Mouse (Mus musculus) gastrocnemius, postnatal 25 days (tissue): ENCODE data around the gene Pafah1b1. TPM values are rescaled to one million over a fixed set of nuclear protein-coding genes. Genes with fewer than 3 reads are reported as not detected.

Experiments used
- DNase-seq: peaks from one replicate; pipeline ENCODE4 v3.0.0; 2022
- total RNA-seq, 2 experiments: library from RNA; stranded (reverse); gene quantifications; 1 replicate in 1 of 2; 2 replicates in 1 of 2; pipeline ENCODE4 v1.2.3; 2021

The Pafah1b1 gene
- total RNA-seq, 2 experiments from 2014 or later, result 96.4 to 101 TPM

DNA sequence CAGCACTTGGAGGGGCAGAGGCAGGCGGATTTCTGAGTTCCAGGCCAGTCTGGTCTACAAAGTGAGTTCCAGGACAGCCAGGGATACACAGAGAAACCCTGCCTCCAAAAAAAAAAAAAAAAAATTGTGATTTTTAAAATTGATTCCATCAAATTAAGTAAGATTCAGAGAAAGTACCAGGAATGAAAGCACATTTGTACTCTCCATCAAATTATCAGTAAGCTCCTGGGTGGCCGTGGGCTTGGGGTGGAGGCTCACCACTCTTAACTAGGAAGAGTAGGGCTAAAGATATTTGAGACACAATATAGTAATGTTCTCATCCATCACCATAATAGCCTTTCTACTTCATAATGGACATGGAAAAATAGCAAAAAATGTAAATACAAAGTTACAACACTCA lies 3.3 kb downstream of the Pafah1b1 start:
- DNase-seq, result no peak

DNA sequence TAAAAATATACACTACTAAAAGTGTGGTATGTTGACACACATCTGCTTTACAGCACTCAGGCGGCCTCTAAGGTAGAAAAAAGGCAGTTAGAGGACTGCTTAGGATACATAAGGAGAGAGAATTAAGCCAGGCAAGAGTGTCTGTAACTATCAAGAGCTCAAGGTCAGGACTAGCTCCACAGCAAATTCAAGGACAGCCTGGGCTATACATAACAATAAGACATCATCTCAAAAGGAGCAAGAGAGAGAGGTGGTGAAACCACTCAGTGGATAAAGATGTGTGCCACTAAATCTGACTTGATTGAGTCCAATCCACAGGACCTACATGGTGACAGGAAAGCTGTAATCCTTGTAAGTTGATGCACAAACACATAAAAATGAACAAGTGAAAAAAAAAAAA lies 3.8 kb downstream of the Pafah1b1 start:
- DNase-seq, result no peak

DNA sequence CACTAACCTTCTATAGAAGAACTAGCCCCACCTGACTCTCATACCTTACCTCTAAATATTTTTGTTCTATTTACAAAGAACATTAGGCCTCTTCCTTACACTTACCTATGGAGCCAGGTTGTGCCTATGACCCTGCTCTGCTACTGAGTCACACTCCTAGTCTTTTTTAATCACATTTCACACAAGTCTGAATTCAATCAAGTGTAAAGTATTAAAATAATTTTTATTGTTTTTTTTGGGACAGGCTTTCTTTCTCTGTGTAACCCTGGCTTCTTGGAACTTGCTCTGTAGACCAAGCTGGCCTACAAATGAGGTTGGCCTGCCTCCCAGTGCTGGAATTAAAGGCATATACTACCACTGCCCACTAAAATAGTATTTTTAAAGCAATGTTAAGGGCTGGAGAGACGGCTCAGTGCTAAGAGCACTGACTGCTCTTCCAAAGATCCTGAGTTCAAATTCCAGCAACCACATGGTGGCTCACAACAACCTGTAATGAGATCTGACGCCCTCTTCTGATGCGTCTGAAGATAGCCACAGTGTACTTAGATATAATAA lies 8.4 kb downstream of the Pafah1b1 start:
- no peak for DNase-seq

DNA sequence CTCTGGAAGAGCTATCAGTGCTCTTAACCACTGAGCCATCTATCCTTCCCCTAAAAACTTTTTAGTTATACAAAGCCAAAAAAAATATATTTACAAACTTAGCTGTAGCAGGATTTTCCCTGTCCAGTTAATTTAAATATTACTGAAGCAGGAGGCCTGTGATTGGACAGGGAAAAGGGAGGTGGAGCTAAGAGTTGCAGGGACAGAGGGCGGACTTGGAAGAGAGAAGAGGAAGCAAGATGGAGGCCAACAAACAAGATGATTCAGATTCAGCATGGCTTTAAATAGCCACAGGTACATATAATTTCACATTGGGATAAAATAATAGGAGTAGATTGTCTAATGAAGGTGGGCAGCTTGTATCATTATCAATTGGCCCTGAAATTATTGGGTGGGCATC lies 13.8 kb downstream of the Pafah1b1 start:
- no peak for DNase-seq

DNA sequence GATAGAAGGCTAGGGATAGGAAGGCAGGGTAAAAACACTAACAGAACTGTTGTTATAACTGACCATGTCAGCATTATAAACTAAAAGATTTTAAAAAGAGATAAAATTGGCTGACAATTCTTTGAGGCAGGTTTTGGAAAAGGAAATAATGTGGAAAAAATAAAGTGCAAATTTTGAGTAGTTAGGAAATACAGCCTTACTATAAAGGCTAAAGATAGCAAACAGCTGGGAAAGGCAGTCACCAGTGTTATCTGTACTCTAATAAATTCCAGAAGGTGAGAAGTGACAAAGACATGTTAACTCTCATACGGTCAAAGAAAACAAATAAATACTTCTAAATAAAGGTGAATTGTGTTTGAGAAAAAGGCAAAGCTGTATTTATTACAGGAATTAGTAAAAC lies 15.7 kb downstream of the Pafah1b1 start:
- no peak for DNase-seq

DNA sequence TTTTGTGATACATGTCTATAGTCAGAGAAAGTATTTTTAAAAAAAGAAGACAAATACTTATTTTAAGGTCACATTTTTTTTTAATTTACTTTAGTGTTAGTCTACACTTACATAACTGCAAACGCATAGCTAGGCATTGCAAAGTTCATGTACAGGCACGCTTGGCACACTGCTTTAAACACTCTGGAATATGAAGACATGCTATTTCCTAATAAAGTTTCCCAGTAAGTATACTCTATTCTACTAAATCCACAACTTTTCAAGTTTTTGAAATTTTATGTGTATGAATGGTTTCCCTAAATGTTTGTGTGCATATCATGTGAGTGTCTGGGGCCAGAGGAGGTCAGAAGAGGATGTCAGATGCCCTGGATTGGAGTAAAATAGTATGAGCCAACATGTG lies 20.4 kb downstream of the Pafah1b1 start:
- DNase-seq, result no peak

DNA sequence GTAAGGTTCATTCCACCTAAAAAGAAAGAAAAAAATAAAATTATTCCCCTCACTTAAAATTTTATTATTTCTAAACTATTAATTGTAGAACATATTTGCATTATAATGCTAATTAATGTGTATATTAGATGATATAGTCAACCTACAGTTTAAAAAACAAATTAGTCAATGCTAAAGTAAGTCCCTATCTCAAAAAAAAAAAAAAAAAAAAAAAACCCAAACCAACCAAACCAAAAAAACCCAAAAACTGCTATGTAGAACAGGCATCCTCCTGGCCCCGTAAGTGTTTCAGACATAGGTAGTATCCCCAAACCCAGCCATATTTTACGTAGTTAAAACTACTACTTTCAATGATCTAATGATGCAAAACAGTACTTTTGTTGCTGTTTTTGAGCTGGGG lies 25.0 kb downstream of the Pafah1b1 start:
- no peak for DNase-seq

DNA sequence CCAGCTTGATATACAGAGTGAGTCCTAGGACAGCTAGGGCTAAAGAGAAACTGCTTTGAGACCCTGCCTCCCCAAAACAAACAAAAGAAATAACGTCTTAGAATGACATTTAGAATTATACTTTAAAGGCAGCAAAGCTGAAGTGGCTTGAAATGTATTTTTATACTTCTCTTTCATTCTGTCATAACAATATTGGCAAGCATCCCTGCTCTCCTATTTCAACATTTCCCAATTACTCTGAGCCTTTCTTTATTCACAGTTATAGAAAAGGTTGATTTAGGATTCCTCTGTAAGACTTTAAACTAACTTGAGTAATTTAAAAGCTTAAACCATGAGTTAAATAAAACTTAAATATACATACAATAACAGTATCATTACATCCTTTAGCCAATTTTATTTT lies 32.3 kb downstream of the Pafah1b1 start:
- no peak for DNase-seq

DNA sequence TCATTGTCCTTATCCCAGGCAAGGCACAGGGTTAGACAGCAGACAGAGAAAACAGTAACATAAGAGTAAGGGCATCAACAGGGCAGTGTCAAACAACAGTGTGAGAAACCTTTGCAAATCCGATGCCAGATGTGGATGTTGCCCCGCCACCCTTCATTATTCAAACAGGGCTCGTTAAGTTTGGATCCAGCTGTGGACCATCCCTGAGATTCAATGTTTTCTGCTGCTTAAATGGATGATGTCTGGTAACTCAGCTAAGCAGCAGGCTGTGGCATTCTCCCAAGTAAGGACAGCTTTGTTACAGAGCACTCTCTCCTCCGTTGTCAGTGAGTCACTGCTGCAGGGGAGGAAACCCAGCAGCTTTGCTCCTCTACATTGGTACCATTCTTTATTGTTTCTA lies 49.3 kb downstream of the Pafah1b1 start:
- no peak for DNase-seq

DNA sequence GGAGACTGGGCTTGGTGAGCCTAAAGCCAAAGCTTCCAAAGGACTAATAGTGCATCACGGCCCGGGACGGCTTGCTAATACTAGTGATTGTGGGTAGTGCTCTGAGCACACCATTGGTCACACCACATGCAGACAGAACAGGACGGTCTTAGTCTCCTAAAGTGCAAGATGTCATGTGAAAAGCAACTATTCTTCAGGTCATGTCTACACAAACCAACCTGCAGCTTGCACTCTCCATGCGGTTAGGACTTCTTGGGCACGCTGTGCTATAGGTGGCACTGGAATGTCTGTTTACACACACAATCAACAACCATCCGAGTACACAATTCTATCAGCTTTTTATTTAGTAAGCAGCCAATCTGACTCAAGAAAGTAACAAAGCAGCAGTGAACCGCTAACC lies 49.8 kb downstream of the Pafah1b1 start:
- no peak for DNase-seq

DNA sequence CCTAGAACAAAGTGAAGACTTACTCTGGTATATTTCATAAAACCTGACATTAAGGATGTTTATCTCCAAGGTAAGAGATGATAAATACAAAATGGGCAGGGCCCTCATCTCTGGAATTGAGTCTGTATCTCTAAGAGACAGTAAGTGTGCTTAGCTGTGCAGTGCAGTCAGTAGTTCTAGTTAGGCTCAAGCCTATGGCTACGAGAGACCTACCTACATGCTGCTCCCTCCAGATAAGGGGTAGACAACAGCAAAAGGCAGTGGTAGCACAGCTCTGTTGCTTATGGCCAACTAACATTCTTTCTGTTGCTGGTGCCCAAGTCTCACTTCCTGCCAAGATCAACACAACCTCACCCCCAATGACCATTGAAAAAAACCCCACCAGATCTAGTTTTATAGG lies 50.9 kb downstream of the Pafah1b1 start:
- DNase-seq, result no peak

DNA sequence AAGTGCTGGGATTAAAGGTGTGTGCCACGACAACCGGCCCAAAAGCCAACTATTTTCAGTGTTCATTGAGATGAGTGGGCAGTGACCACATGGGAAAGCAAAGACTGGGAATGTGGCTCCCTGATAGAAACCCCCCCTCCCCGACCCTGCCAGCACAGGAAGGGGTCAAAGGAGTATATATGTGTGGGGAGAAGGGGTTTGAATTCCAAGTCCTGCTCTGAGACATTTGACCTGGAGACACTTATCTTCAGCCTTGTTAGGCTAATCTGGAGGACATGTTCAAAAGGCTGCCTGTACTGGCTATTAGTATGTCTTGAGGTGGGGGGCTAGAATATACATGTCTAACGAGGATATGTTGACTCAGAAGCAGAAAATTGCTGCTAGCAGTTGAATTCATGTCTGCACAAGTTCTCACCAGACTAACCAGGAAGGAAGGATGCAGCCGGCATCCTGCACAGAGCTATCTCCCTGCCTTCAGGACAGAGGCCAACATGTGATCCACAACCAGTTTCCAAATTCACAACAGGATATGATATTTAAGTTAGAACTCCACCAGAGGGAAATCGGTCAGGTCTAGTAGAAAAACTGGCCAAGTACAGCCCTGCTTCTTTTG lies 51.5 kb downstream of the Pafah1b1 start:
- no peak for DNase-seq

DNA sequence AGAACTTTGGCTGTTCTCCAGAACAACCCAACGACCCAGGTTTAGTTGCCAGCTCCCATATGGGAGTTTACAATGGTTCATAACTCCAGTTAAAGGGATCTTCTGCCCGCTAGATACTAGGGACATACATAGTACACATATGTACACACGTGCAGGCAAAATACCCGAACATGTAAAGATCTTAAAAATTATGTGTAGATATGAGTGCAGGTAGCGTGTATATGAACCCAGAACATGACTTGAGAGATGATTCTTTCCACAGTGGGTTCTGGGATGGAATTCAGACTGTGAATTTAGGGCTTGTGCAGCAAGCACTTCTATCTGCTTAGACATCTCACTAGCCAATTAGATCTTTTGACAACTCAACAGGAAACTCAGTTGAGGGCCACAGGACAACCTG lies 52.6 kb downstream of the Pafah1b1 start:
- DNase-seq, result no peak

DNA sequence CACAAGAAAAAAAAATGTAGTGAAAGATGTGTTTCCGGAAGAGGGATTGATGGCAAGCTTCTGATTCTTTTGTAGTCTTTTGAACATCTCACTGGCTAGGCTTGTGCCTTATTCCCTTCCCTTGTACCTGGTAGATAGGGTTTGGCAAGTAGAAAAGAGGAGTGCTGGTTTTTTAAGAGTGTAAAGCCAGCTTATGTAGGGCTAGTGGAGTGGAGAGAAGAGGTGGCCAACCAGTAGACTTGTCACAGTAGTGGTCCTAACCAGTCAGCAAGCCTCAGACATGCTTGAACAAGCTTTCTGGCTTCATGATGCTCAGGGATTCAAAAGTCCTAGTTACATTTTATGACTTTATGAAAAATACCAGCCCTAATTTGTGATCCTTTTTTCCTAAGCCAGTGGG lies 53.5 kb downstream of the Pafah1b1 start:
- DNase-seq, result no peak

DNA sequence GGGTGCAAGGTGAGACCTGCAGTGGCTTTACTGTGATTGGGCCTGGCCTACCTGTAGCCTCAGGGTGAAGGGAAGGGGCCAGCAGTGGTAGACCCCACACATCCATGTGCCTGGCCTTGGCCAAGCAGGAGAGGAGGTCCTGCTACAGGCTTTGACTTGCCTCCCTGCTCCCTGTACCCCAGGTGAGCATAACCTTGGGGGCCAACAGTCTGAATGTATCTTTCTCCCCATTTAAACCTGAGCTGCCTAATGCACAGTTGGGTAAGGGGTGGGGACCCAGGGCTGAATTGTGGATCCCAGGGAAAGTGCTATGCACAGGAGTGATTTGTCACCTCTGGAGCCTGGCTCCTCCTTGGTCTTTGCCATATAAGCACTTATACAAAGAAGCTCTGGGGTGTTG lies 54.3 kb downstream of the Pafah1b1 start:
- DNase-seq, result no peak

DNA sequence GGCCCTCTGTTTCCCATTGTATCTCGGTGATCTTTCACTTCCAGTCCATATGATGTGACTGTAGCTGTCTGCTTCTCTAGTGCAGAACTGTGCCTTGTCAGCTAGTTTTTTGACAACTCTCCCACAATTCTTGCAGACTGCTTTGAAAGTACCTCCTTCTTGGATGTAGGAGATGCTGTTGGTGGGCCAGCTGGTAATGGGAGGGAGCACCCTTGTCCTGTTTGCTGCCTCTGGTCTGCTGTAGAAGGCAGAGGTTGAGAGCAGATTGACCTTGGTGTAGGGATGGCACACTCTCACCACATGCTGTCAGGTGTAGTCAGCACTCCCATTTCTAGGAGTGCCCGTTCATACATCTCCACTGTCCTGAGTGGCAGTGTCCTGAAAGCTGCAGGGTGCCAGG lies 55.5 kb downstream of the Pafah1b1 start:
- DNase-seq, result no peak

DNA sequence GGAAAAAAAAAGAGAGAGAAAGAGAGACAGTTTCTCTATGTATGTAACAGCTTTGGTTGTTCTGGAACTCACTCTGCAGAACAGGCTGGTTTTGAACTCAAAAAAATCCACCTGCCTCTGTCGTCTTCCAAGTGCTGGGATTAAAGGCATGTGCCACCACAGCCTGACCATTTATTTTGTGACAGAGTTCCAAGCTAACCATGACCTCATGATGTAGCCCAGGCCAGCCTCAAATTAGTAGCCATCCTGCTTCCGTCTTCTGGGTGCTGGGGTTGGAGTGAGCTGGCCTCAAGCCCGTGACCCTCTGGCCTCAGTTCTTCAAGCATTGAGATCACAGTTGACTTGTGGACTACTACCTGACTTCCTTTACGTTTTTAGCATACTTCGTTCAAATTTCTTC lies 56.0 kb downstream of the Pafah1b1 start:
- DNase-seq, result no peak

DNA sequence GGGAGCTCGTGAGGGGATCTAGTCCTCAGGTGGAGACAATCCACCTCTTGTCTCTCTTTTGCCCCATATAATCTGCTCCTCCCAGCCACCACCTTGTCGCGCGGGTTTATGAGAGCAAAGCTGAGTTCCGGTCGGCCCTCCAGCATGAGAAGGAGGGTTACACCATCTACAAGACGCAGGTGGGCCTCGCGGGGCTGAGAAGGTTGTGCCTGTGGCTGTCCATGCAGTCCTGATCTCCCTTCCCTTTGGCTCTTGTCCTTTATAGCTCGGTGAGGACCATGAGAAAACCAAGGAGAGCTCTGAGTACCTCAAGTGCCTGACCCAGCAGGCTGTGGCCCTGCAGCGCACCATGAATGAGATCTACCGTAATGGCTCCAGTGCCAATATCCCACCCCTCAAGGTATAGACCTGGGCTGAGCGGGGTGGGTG lies 56.9 kb downstream of the Pafah1b1 start:
- DNase-seq, result no peak

DNA sequence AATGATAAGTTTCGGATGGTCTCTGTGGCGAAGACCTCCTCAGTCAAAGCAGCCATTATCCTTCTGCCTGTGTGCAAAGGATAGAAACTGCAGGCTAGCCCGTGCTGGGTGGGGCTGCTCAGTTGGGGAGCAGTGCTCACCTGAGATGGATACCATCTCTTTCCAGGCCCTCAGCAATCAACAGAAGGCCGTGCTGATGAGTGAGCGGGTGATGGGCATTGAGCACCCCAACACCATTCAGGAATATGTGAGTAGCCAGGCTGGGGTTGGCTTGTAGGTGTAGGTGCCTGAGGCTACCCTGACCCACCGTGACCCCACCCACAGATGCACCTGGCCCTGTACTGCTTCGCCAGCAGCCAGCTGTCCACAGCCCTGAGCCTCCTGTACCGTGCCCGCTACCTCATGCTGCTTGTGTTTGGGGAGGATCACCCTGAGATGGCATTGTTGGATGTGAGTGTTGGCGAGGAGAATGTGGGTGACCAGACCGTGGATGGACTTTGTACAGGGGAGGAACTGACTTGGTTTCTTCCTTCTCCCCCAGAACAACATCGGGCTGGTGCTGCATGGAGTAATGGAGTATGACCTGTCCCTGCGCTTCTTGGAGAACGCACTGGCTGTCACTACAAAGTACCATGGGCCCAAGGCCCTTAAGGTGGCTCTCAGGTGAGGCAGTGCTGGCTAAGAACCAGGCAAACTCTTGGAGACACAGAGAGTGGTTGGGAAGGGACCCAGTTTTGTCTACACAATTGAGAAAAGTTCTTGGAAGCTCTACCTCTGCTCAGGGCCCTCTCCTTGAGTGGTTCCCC lies 57.5 kb downstream of the Pafah1b1 start:
- DNase-seq, result no peak

DNA sequence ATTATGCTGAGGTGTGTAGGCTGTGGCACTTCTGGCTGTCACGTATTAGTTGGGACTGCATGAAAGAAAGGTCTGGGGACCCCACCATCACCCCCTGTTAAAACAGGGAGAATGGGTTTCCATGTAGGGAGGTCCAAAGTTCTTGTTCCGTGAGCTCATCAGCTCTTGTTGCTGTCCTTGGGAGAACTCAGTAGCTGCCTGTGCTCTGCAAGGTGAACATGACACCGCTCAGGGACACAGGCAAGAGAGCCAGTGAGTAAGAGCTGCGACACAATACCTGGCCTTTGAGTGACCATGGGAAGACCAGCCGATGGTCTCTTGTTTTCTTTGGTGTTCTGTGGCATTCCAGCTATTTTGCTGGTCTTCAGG lies 58.2 kb downstream of the Pafah1b1 start:
- no peak for DNase-seq

DNA sequence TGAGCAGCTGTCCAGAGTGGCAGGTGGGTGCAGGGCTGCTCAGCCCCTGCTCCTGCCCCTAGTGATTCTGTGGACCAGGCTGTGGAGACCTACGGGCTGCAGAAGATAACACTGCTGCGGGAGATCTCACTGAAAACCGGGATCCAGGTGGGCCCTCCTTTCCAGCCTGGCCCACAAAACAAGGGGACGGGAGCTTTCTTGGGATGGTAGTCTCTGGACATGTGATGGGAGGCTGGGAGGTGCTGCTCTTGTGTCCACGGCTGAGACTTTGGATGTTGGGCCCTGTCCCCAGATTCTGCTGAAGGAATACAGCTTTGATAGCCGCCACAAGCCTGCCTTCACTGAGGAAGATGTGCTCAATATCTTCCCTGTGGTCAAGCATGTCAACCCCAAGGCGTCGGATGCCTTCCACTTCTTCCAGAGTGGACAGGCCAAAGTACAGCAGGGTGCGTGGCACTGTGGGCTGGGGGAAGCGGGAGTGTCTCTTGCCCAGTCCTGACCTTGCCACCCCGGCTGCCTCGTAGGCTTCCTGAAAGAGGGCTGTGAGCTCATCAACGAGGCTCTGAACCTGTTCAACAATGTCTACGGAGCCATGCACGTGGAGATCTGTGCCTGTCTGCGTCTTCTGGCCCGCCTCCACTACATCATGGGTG lies 58.7 kb downstream of the Pafah1b1 start:
- DNase-seq, result no peak

DNA sequence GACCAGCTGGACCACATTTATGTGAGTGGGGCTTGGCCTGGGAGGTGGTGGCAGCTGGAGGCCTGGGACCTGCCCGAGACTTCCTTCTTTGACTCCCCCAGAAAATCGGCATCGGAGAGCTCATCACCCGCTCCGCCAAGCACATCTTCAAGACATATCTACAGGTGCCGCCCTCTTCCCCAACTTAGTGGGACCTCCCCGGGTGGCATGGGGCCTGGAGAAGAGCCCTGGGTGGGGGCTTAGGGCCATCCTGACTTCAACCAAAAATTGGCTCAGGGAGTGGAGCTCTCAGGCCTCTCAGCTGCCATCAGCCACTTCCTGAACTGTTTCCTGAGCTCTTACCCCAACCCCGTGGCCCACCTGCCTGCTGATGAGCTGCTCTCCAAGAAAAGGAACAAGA lies 59.6 kb downstream of the Pafah1b1 start:
- DNase-seq, result no peak

DNA sequence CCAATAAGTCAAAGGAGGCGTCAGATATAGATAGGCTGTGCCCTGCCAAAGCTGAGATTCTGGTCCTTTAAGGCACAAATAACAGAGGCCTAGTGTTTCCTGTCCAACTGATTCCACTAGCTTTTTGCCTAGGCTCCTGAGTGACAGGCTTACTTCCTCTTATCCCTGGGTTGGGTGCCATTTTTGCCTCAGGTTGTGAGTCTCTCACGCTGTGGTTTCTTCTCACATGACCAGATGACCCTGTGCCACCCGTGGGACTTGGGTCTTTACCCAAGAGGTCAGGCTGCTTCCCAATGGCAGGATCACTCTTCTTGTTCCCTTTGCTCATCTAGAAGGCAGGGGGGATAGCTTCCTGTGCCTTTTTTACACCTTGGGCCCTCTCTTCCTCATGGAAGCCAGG lies 60.2 kb downstream of the Pafah1b1 start:
- DNase-seq, result no peak
